Mouse (Mus musculus) myocyte (in vitro differentiated cells): Measurements from ENCODE around the gene Hcfc2. TPM values are rescaled to one million over a fixed set of nuclear protein-coding genes. Genes with fewer than 3 reads are reported as not detected.

Experiments
- H3K27me3 ChIP-seq: one replicate; pipeline ENCODE4 v1.6.1; 2011; ENCODE audit not compliant: control insufficient read depth, insufficient read depth, insufficient read length
- H3K36me3 ChIP-seq: one replicate; pipeline ENCODE4 v1.6.1; 2011; ENCODE audit not compliant: control insufficient read depth, insufficient read depth
- H3K4me2 ChIP-seq: one replicate; pipeline ENCODE4 v1.6.1; 2011; ENCODE audit warnings: low read depth, control low read depth
- H3K4me3 ChIP-seq: one replicate; pipeline ENCODE4 v1.5.1; 2011; ENCODE audit warnings: mild to moderate bottlenecking, control low read depth, moderate library complexity
- H3K79me2 ChIP-seq: one replicate; pipeline ENCODE4 v1.6.1; 2011; ENCODE audit not compliant: control insufficient read depth, insufficient read depth
- H3ac ChIP-seq: one replicate; pipeline ENCODE4 v1.6.1; 2011; ENCODE audit not compliant: control insufficient read depth, insufficient read length
- CEBPB ChIP-seq: IDR thresholded peaks from 2 replicates; pipeline ENCODE4 v1.6.1; 2011; ENCODE audit warnings: mild to moderate bottlenecking, moderate library complexity; ENCODE audit not compliant: poor library complexity, insufficient read depth, severe bottlenecking
- E2F4 ChIP-seq: IDR thresholded peaks from one replicate; pipeline ENCODE4 v1.6.1; 2011; ENCODE audit warnings: mild to moderate bottlenecking, control low read depth, moderate library complexity; ENCODE audit not compliant: insufficient read depth
- MAX ChIP-seq: IDR thresholded peaks from one replicate; pipeline ENCODE4 v1.6.1; 2011; ENCODE audit warnings: low read depth, mild to moderate bottlenecking, control low read depth
- MYOD1 ChIP-seq, 3 experiments: IDR thresholded peaks; one replicate each; pipeline ENCODE4 v1.6.1; 2011; ENCODE audit warnings: control low read depth in 2 of 3, low read depth in 2 of 3, mild to moderate bottlenecking in 2 of 3, moderate library complexity in 1 of 3; ENCODE audit not compliant: insufficient read length in 2 of 3, control insufficient read depth in 1 of 3
- MYOG ChIP-seq, 3 experiments: IDR thresholded peaks; one replicate each; pipeline ENCODE4 v1.6.1; 2011; ENCODE audit warnings: control low read depth in 2 of 3, low read depth in 2 of 3, mild to moderate bottlenecking in 2 of 3; ENCODE audit not compliant: insufficient read length in 2 of 3, control insufficient read depth in 1 of 3, insufficient read depth in 1 of 3
- POLR2A ChIP-seq: IDR thresholded peaks from one replicate; pipeline ENCODE4 v1.6.1; 2011; ENCODE audit warnings: low read depth, mild to moderate bottlenecking, control low read depth, moderate library complexity; ENCODE audit not compliant: insufficient read length
- POLR2AphosphoS2 ChIP-seq: IDR thresholded peaks from one replicate; pipeline ENCODE4 v1.6.1; 2011; ENCODE audit warnings: low read depth, control low read depth; ENCODE audit not compliant: insufficient read length
- REST ChIP-seq: IDR thresholded peaks from one replicate; pipeline ENCODE4 v1.6.1; 2011; ENCODE audit warnings: mild to moderate bottlenecking, control low read depth, moderate library complexity; ENCODE audit not compliant: insufficient read depth, insufficient read length
- SRF ChIP-seq: IDR thresholded peaks from one replicate; pipeline ENCODE4 v1.6.1; 2011; ENCODE audit warnings: low read depth; ENCODE audit not compliant: control insufficient read depth, insufficient read length
- TCF12 ChIP-seq: IDR thresholded peaks from one replicate; pipeline ENCODE4 v1.6.1; 2011; ENCODE audit warnings: mild to moderate bottlenecking, control low read depth; ENCODE audit not compliant: poor library complexity, insufficient read depth, severe bottlenecking
- TCF3 ChIP-seq: IDR thresholded peaks from one replicate; pipeline ENCODE4 v1.6.1; 2011; ENCODE audit warnings: low read depth, control low read depth; ENCODE audit not compliant: insufficient read length
- USF1 ChIP-seq: IDR thresholded peaks from one replicate; pipeline ENCODE4 v1.6.1; 2011; ENCODE audit warnings: low read depth, mild to moderate bottlenecking, control low read depth, moderate library complexity
- polyA plus RNA-seq: library from polyadenylated mRNA; unstranded; fragments of >200 nt; fragmentation: generic; extraction: Trizol; gene quantifications from one replicate; pipeline ENCODE4 v1.2.1, GENCODE M21; 2012; ENCODE audit warnings: missing spikeins

Gene Hcfc2
- polyA plus RNA-seq = 13.0 TPM

DNA sequence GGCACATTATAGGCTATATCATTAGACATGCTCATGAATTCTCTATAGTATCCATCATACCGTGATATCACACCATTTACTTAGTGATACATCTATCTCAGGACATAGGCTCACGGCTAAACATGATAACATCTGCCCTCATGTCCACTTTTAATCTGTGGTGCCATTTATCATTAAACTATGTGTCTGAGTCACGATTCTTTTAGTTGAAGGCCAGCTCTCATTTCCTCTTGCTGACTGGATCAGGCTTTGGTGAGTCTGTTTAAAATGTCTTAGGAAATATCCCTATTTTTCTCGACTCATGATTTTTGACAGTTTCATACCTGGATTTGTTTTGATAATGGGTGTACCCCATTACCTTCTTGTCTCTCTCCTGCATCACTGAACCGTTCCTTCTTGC, at the start of gene Hcfc2:
Gene Hcfc2 (plus strand): TSS at position 205 of the 400 bp plus-strand sequence.
- TF ChIP-seq E2F4 (no peak), SRF (no peak), CEBPB (no peak), POLR2A (no peak), MYOG (IDR thresholded peaks at IDR 0.05; ENCODE audit: control insufficient read depth in 1 of 3, insufficient read depth in 1 of 3, insufficient read length in 2 of 3, low read depth in 2 of 3) (no peak), MAX (no peak), POLR2AphosphoS2 (no peak), REST (no peak), USF1 (no peak), MYOD1 (IDR thresholded peaks at IDR 0.05; ENCODE audit: control insufficient read depth in 1 of 3, insufficient read length in 2 of 3, low read depth in 2 of 3) (no peak), TCF3 (no peak), TCF12 (no peak)
- H3K4me3 ChIP-seq = no peak within 1 kb of the TSS
- no peaks in the 10 kb centered on the region for H3K36me3 ChIP-seq
- H3K4me2 ChIP-seq = peak within 1 kb of the TSS; percentile 12
- peaks cover 16% of the 10 kb centered on the region for H3K79me2 ChIP-seq
- H3K27me3 ChIP-seq = no peaks in the 10 kb centered on the region
- no peak within 1 kb of the TSS for H3ac ChIP-seq

- no peak overlapping the region for H3K4me3 ChIP-seq
- peaks cover 30% of the 10 kb centered on the region for H3K36me3 ChIP-seq
Observed at GRCm38 (mm10) chr10:82647205-82647811, 48.7 kb upstream of the Hcfc2 start.

DNA sequence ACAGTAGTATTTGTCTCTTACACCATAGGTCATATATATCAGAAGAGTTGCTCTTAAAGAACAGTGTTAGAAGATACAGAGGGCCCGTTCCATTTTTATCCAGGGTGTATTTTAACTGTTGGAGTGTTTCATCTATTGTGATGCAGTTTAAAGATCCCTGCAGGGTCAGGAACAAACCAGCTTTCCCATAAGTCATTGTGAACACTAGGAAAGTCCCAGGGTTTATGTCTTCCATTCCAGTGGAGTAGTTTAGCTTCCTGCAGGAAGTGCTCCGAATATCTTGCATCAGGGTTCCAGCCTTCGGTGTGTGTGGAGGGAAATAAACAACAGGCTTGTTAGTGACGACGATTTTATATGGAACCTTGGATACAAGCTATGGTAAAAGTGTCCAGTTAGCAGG, 44.7 kb upstream of the Hcfc2 start:
- Histone ChIP-seq H3ac (no peak overlapping the region), H3K79me2 (no peaks in the 10 kb centered on the region), H3K36me3 (peaks cover 18% of the 10 kb centered on the region), H3K27me3 (no peaks in the 10 kb centered on the region), H3K4me2 (no peak overlapping the region), H3K4me3 (no peak overlapping the region)
- no peak for TF ChIP-seq MYOG (IDR thresholded peaks at IDR 0.05; ENCODE audit: control insufficient read depth in 1 of 3, insufficient read depth in 1 of 3, insufficient read length in 2 of 3, low read depth in 2 of 3)
- no peak for TF ChIP-seq POLR2AphosphoS2
- no peak for TF ChIP-seq POLR2A
- TF ChIP-seq E2F4 = no peak
- no peak for TF ChIP-seq MYOD1 (IDR thresholded peaks at IDR 0.05; ENCODE audit: control insufficient read depth in 1 of 3, insufficient read length in 2 of 3, low read depth in 2 of 3)
- TF ChIP-seq SRF = no peak
- no peak for TF ChIP-seq TCF3
- TF ChIP-seq MAX = no peak
- no peak for TF ChIP-seq USF1
- no peak for TF ChIP-seq CEBPB
- TF ChIP-seq TCF12 = no peak

More at GRCm38 (mm10) chr10:82647205-82647811, 48.7 kb upstream of the Hcfc2 start:
- Histone ChIP-seq H3K27me3 (no peaks in the 10 kb centered on the region), H3K4me2 (no peak overlapping the region), H3ac (no peak overlapping the region), H3K79me2 (no peaks in the 10 kb centered on the region)
- TF ChIP-seq MYOG (IDR thresholded peaks at IDR 0.05; ENCODE audit: control insufficient read depth in 1 of 3, insufficient read depth in 1 of 3, insufficient read length in 2 of 3, low read depth in 2 of 3) (no peak), E2F4 (no peak), MYOD1 (IDR thresholded peaks at IDR 0.05; ENCODE audit: control insufficient read depth in 1 of 3, insufficient read length in 2 of 3, low read depth in 2 of 3) (no peak), POLR2AphosphoS2 (no peak), SRF (no peak), CEBPB (no peak), TCF12 (no peak), TCF3 (no peak), POLR2A (no peak), MAX (no peak), USF1 (no peak), REST (no peak)

- Histone ChIP-seq H3ac (no peak overlapping the region), H3K79me2 (no peaks in the 10 kb centered on the region), H3K27me3 (no peaks in the 10 kb centered on the region), H3K4me2 (no peak overlapping the region), H3K4me3 (no peak overlapping the region), H3K36me3 (peaks cover 11% of the 10 kb centered on the region)
- no peak for TF ChIP-seq E2F4
- no peak for TF ChIP-seq MYOD1 (IDR thresholded peaks at IDR 0.05; ENCODE audit: control insufficient read depth in 1 of 3, insufficient read length in 2 of 3, low read depth in 2 of 3)
- TF ChIP-seq USF1 = no peak
- TF ChIP-seq MYOG (IDR thresholded peaks at IDR 0.05; ENCODE audit: control insufficient read depth in 1 of 3, insufficient read depth in 1 of 3, insufficient read length in 2 of 3, low read depth in 2 of 3) = no peak
- TF ChIP-seq POLR2AphosphoS2 = peak; percentile 17
- no peak for TF ChIP-seq TCF3
- no peak for TF ChIP-seq SRF
Observed at GRCm38 (mm10) chr10:82652625-82653024, 43.3 kb upstream of the Hcfc2 start.

DNA sequence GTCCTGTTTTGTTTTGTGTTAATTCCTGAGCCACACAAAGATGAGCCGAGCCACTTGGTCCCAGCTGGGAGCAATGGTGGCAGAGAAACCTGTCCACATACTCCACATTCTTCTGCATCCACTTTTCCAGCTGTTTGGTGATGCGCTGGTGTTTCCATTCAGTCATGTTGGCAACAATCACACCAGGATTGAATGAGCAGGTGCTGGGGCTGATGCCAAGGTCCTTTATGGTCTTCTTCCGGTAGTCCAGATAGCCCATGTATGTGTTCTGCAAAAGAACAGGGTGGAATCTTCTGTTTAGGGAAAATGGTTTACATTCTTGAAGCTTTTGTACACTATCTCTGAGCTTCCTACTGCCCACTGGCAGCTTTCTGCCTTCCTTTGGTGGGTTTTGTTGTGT, 41.4 kb upstream of the Hcfc2 start:
- Histone ChIP-seq H3K4me3 (no peak overlapping the region), H3ac (no peak overlapping the region), H3K27me3 (no peaks in the 10 kb centered on the region), H3K36me3 (peaks cover 11% of the 10 kb centered on the region), H3K79me2 (no peaks in the 10 kb centered on the region), H3K4me2 (no peak overlapping the region)
- TF ChIP-seq SRF (no peak), POLR2AphosphoS2 (no peak), TCF3 (no peak), TCF12 (no peak), MAX (no peak), E2F4 (no peak), MYOG (IDR thresholded peaks at IDR 0.05; ENCODE audit: control insufficient read depth in 1 of 3, insufficient read depth in 1 of 3, insufficient read length in 2 of 3, low read depth in 2 of 3) (no peak), USF1 (no peak), REST (no peak), CEBPB (no peak), MYOD1 (IDR thresholded peaks at IDR 0.05; ENCODE audit: control insufficient read depth in 1 of 3, insufficient read length in 2 of 3, low read depth in 2 of 3) (no peak), POLR2A (no peak)
